ENCODE assay signal across 12 mouse cellular contexts in the genomic region with DNA sequence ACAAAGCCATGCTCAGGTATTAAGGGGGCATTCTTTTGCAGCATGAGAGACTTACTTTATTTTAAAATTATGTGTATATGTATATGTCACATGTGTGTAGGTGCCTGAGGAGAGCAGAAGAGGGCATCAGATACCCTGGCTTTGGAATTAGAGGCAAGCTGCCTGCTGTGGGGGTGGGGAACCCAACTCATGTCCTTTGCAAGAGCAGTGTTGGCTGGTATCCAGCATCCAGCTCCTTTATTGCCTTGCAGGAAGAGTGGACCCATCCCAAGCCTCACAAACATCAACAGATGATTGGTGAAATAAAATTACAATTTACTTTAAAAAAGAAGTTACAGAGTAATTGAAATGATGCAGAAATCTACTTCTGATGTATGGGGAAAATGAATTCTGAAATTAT.
"Had no signal": no experiment of that assay in that cellular context is flagged by ENCODE, and none has a peak within 500 bp of the region (broad histone marks: within the 10 kb centered on the region; RNA-seq: fewer than 3 reads in every experiment).

No protein-coding gene starts in this region.

- H3K9ac ChIP-seq: kidney, embryonic 15.5 days; limb, embryonic 15.5 days; liver, embryonic 13.5 days; liver, postnatal 0 days had no signal

- H3K36me3 ChIP-seq: kidney, embryonic 15.5 days; limb, embryonic 15.5 days; liver, embryonic 13.5 days had no signal

- H3K27me3 ChIP-seq: kidney, embryonic 15.5 days; limb, embryonic 15.5 days; liver, embryonic 13.5 days had no signal

- DNase-seq: kidney, adult 2 months; kidney, postnatal 36 days; liver, embryonic 13.5 days; liver, postnatal 0 days; lung, postnatal 36 days; right cerebral cortex, postnatal 25 days; thymus, postnatal 4 days had no signal

- H3K27ac ChIP-seq: kidney, embryonic 15.5 days; limb, embryonic 15.5 days; liver, embryonic 13.5 days; stomach, postnatal 0 days had no signal

- H3K4me2 ChIP-seq: kidney, embryonic 15.5 days; limb, embryonic 15.5 days; liver, embryonic 13.5 days had no signal

- H3K4me3 ChIP-seq: kidney, embryonic 15.5 days; limb, embryonic 15.5 days; liver, embryonic 13.5 days had no signal

- H3K4me1 ChIP-seq: kidney, embryonic 15.5 days; limb, embryonic 15.5 days; liver, embryonic 13.5 days had no signal

- H3K9me3 ChIP-seq: kidney, embryonic 15.5 days; limb, embryonic 15.5 days; liver, embryonic 13.5 days had no signal

- ATAC-seq: liver, postnatal 0 days; lung, postnatal 0 days; midbrain, embryonic 16.5 days had no signal
